In the genomic region with DNA sequence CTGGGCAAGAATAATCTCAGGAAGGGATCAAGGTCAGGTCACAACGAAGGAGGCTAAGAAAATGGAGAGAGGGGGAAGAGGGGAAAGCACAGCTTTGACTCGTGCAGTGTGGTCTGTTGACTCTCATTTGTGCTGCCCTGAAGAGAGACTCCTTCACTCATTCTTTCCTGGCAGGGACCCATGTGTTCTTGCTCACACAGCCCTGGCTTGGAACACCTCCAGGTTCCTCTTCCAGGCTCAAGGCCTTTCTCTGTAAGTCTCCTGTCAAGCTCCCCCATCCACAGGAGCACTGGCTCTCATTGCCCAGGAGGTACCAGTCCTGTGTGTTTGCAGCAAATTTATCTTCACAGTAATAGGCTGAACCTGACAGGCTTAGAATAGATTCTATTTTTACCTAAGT, we compare ENCODE assay signal across 10 mouse cellular contexts. TPM values are rescaled to one million over a fixed set of nuclear protein-coding genes. Genes with fewer than 3 reads are reported as not detected.
DNase-seq lines count a peak whose midpoint lies in the region; ATAC-seq and TF ChIP-seq lines count a peak whose summit lies in the region.
"Had no signal": no experiment of that assay in that cellular context is flagged by ENCODE, and none has a peak within 500 bp of the region (broad histone marks: within the 10 kb centered on the region; RNA-seq: fewer than 3 reads in every experiment).

No protein-coding gene starts in this region.

- no peak overlapping the region for H3K27ac ChIP-seq in intestine, embryonic 15.5 days
- H3K27ac ChIP-seq in intestine, postnatal 0 days (ENCODE audit: low read depth, low read length): no peak overlapping the region
- H3K27ac ChIP-seq in forebrain, embryonic 11.5 days (ENCODE audit: low read depth, low read length): no peak overlapping the region
- H3K27ac ChIP-seq: midbrain, embryonic 12.5 days had no signal

- no peak overlapping the region for H3K4me2 ChIP-seq in intestine, embryonic 15.5 days (replicated peaks)
- no peak overlapping the region for H3K4me2 ChIP-seq in intestine, postnatal 0 days (replicated peaks; ENCODE audit: low read depth)
- H3K4me2 ChIP-seq in forebrain, embryonic 11.5 days (ENCODE audit: low read depth, low read length, severe bottlenecking): no peak overlapping the region
- H3K4me2 ChIP-seq: midbrain, embryonic 12.5 days had no signal

- no peak for TF ChIP-seq CTCF in intestine, postnatal 0 days (IDR thresholded peaks at IDR 0.05; ENCODE audit: low read depth)

- 24% methylated on average over 2 of the region's 2 CpGs for WGBS in intestine, embryonic 15.5 days
- WGBS in intestine, postnatal 0 days: 15% methylated on average over 2 of the region's 2 CpGs
- WGBS in forebrain, embryonic 11.5 days: 61% methylated on average over 2 of the region's 2 CpGs

- H3K4me3 ChIP-seq in intestine, embryonic 15.5 days (replicated peaks): no peak overlapping the region
- no peak overlapping the region for H3K4me3 ChIP-seq in intestine, postnatal 0 days (ENCODE audit: low read depth, low read length)
- no peak overlapping the region for H3K4me3 ChIP-seq in forebrain, embryonic 11.5 days (ENCODE audit: low read depth, low read length)
- H3K4me3 ChIP-seq: midbrain, embryonic 12.5 days had no signal

- no peak overlapping the region for H3K9ac ChIP-seq in intestine, embryonic 15.5 days
- no peak overlapping the region for H3K9ac ChIP-seq in intestine, postnatal 0 days (ENCODE audit: low read depth, low read length)
- no peak overlapping the region for H3K9ac ChIP-seq in forebrain, embryonic 11.5 days (ENCODE audit: low read length)
- H3K9ac ChIP-seq: midbrain, embryonic 12.5 days had no signal

- peak; percentile 55 for ATAC-seq in intestine, embryonic 15.5 days
- no peak for ATAC-seq in intestine, postnatal 0 days
- ATAC-seq in activated CD4-positive, CD25-positive, alpha-beta regulatory T cell, adult 4 months: no peak
- no peak for ATAC-seq in forebrain, embryonic 11.5 days (replicated peaks; ENCODE audit: low FRiP score)

- no peaks in the 10 kb centered on the region for H3K27me3 ChIP-seq in intestine, embryonic 15.5 days (replicated peaks)
- H3K27me3 ChIP-seq in intestine, postnatal 0 days (replicated peaks; ENCODE audit: control insufficient read depth, insufficient read depth, low read length): no peaks in the 10 kb centered on the region
- no peaks in the 10 kb centered on the region; the same call in 1 of the 2 replicates for H3K27me3 ChIP-seq in forebrain, embryonic 11.5 days (ENCODE audit: control insufficient read depth, insufficient read depth, low read length)
- H3K27me3 ChIP-seq: CH12.LX; midbrain, embryonic 12.5 days had no signal

- H3K4me1 ChIP-seq in intestine, embryonic 15.5 days (replicated peaks): no peaks in the 10 kb centered on the region
- no peaks in the 10 kb centered on the region for H3K4me1 ChIP-seq in intestine, postnatal 0 days (replicated peaks; ENCODE audit: control insufficient read depth, insufficient read depth, low read length)
- H3K4me1 ChIP-seq in forebrain, embryonic 11.5 days (replicated peaks; ENCODE audit: control insufficient read depth, insufficient read depth, low read length): no peaks in the 10 kb centered on the region
- H3K4me1 ChIP-seq: midbrain, embryonic 12.5 days had no signal

- DNase-seq in brain, adult 2 months (ENCODE audit: low read depth, low spot score): peak; percentile 78
- DNase-seq in heart, adult 9 months (ENCODE audit: low spot score in 2 of 2): peak; percentile 32 to 60
- DNase-seq in lung, postnatal 4 days: peak; percentile 51 to 55
- DNase-seq in forebrain, embryonic 11.5 days (ENCODE audit: low spot score): no peak
- no peak for DNase-seq in c-Kit-positive CD71-positive TER-119-positive erythroid progenitor cells, embryonic 14.5 days (ENCODE audit: low spot score)

- no peaks in the 10 kb centered on the region for H3K9me3 ChIP-seq in intestine, embryonic 15.5 days
- H3K9me3 ChIP-seq in intestine, postnatal 0 days (ENCODE audit: control insufficient read depth): no peaks in the 10 kb centered on the region
- no peaks in the 10 kb centered on the region for H3K9me3 ChIP-seq in forebrain, embryonic 11.5 days (ENCODE audit: control insufficient read depth, low read length)
- H3K9me3 ChIP-seq: midbrain, embryonic 12.5 days had no signal

- H3K36me3 ChIP-seq in intestine, embryonic 15.5 days: no peaks in the 10 kb centered on the region
- no peaks in the 10 kb centered on the region for H3K36me3 ChIP-seq in intestine, postnatal 0 days (ENCODE audit: control insufficient read depth, insufficient read depth)
- H3K36me3 ChIP-seq in forebrain, embryonic 11.5 days (ENCODE audit: control insufficient read depth, insufficient read depth, low read length): no peaks in the 10 kb centered on the region
- H3K36me3 ChIP-seq: midbrain, embryonic 12.5 days had no signal

RNA-seq across cellular contexts. Expression of gene Neb, which starts 7.2 kb away (rescaled TPM):
- polyA plus RNA-seq in intestine, embryonic 15.5 days (2015; fragmentation: Nextera tagmentation; extraction: Ambion mirVana): 0.59 and 1.4 TPM in 2 replicates
- polyA plus RNA-seq in intestine, postnatal 0 days (2015; fragmentation: Nextera tagmentation; extraction: Ambion mirVana): 0.10 and 0.17 TPM in 2 replicates
- 10 to 100 TPM; 24.7 to 38.1 TPM for polyA plus RNA-seq in activated CD4-positive, CD25-positive, alpha-beta regulatory T cell, adult 4 months (2017; shearing (Covaris generic))
- polyA plus RNA-seq in forebrain, embryonic 11.5 days (2014; fragmentation: Nextera tagmentation; extraction: Ambion mirVana): 0.24 and 0.39 TPM in 2 replicates

RNA-seq across cellular contexts. Expression of gene Arl5a, which starts 53.6 kb away (rescaled TPM):
- 33.3 and 36.4 TPM in 2 replicates for polyA plus RNA-seq in intestine, embryonic 15.5 days (2015; fragmentation: Nextera tagmentation; extraction: Ambion mirVana)
- 27.4 and 31.1 TPM in 2 replicates for polyA plus RNA-seq in intestine, postnatal 0 days (2015; fragmentation: Nextera tagmentation; extraction: Ambion mirVana)
- 10 to 100 TPM; 23.6 to 34.3 TPM for polyA plus RNA-seq in activated CD4-positive, CD25-positive, alpha-beta regulatory T cell, adult 4 months (2017; shearing (Covaris generic))
- 73.5 and 77.8 TPM in 2 replicates for polyA plus RNA-seq in forebrain, embryonic 11.5 days (2014; fragmentation: Nextera tagmentation; extraction: Ambion mirVana)

Comparison
In these comparisons a context has a peak if more than half of its experiments do, and no peak if none do; other contexts are left out.
1. DNase-seq: peak in brain, adult 2 months (single experiment), heart, adult 9 months (2 of 2) and lung, postnatal 4 days (2 of 2); none in forebrain, embryonic 11.5 days (single experiment) and c-Kit-positive CD71-positive TER-119-positive erythroid progenitor cells, embryonic 14.5 days (single experiment).
2. RNA of gene Neb, which starts 7.2 kb away (polyA plus RNA-seq): 24.7 to 38.1 TPM in activated CD4-positive, CD25-positive, alpha-beta regulatory T cell, adult 4 months; 0.59 to 1.4 TPM in intestine, embryonic 15.5 days, 0.24 to 0.39 TPM in forebrain, embryonic 11.5 days and 0.10 to 0.17 TPM in intestine, postnatal 0 days; every median in the first group is over 10 times any median in the second.